24 mouse cellular contexts compared by ENCODE assay signal in the genomic region with DNA sequence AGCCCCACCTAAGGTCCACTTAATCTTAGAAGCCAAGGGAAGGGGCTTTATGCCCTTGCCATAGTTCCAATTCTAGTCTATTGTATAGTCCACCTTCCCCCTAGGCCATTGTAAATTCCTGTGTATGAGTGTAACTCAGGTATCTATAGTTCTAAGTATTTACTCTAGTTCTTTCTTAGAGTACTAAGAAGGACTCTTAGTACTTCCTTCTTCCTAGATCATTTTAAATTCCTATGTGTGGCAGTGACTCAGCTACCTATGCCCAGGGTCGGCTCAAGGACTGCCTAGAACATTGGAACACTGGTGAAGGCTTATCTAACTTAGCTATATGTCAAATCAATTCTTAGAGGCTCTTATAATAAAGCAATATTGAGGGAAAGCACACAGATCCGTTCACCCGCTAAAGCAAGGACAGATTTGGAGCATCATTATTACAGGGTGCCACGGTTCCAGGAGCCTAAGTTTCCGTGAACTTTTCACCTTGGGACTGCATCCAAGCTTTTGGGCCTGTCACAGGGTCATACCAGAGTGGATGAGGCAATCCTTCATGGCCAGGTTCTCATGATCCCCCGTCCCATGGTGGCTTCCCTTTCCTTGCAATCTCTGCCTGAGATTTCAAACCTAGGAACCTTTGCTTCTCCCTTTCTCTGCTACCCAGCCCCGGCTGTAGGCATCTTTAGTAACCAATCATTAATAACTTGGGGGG.
"Had no signal": no experiment of that assay in that cellular context is flagged by ENCODE, and none has a peak within 500 bp of the region (broad histone marks: within the 10 kb centered on the region; RNA-seq: fewer than 3 reads in every experiment).

No protein-coding gene starts in this region.

- DNase-seq: gastrocnemius, adult 2 months; gastrocnemius, postnatal 10 days; gastrocnemius, postnatal 25 days; heart, adult 18-20 months; heart, postnatal 10 days; heart, postnatal 4 days; kidney, adult 18-20 months; kidney, adult 8-10 months; kidney, postnatal 10 days; kidney, postnatal 25 days; kidney, postnatal 4 days had no signal

- H3K9me3 ChIP-seq: heart, embryonic 10.5 days; heart, embryonic 12.5 days; hindbrain, embryonic 10.5 days; hindbrain, embryonic 13.5 days; intestine, embryonic 15.5 days; limb, embryonic 10.5 days; limb, embryonic 12.5 days had no signal

- ATAC-seq: forebrain, embryonic 16.5 days; hindbrain, embryonic 16.5 days; inflammation-experienced regulatory T-cells, adult 6 months; intestine, embryonic 15.5 days; intestine, postnatal 0 days had no signal

- H3K9ac ChIP-seq: heart, embryonic 12.5 days; hindbrain, embryonic 13.5 days; intestine, embryonic 15.5 days; limb, embryonic 12.5 days had no signal

- H3K4me1 ChIP-seq: heart, embryonic 10.5 days; heart, embryonic 12.5 days; hindbrain, embryonic 10.5 days; hindbrain, embryonic 13.5 days; intestine, embryonic 15.5 days; limb, embryonic 10.5 days; limb, embryonic 12.5 days had no signal

- H3K27me3 ChIP-seq: heart, embryonic 12.5 days; hindbrain, embryonic 13.5 days; intestine, embryonic 15.5 days; limb, embryonic 12.5 days had no signal

- H3K27ac ChIP-seq: gastrocnemius, adult 2 months; heart, embryonic 10.5 days; hindbrain, embryonic 10.5 days; hindbrain, embryonic 13.5 days; intestine, embryonic 15.5 days; layer of hippocampus, adult 2 months; left cerebral cortex, adult 2 months; limb, embryonic 10.5 days; limb, embryonic 12.5 days had no signal

- H3K4me2 ChIP-seq: heart, embryonic 12.5 days; hindbrain, embryonic 13.5 days; intestine, embryonic 15.5 days; limb, embryonic 12.5 days had no signal

- H3K36me3 ChIP-seq: heart, embryonic 10.5 days; heart, embryonic 12.5 days; hindbrain, embryonic 10.5 days; hindbrain, embryonic 13.5 days; intestine, embryonic 15.5 days; limb, embryonic 10.5 days; limb, embryonic 12.5 days had no signal

- H3K4me3 ChIP-seq: gastrocnemius, adult 2 months; heart, embryonic 10.5 days; heart, embryonic 12.5 days; hindbrain, embryonic 10.5 days; hindbrain, embryonic 13.5 days; intestine, embryonic 15.5 days; layer of hippocampus, adult 2 months; left cerebral cortex, adult 2 months; limb, embryonic 10.5 days; limb, embryonic 12.5 days had no signal
